Mouse (Mus musculus) C2C12 (cell line): ENCODE results near the gene Mia2.

Experiments used
- CTCF ChIP-seq: IDR thresholded peaks from one replicate; pipeline ENCODE4 v1.5.1; 2011; ENCODE audit not compliant: control insufficient read depth, insufficient read depth, insufficient read length
- MAX ChIP-seq: IDR thresholded peaks from one replicate; pipeline ENCODE4 v1.6.1; 2011; ENCODE audit warnings: mild to moderate bottlenecking, control low read depth
- MYOD1 ChIP-seq: IDR thresholded peaks from one replicate; pipeline ENCODE4 v1.6.1; 2011; ENCODE audit warnings: low read depth; ENCODE audit not compliant: control insufficient read depth, insufficient read length
- MYOG ChIP-seq: IDR thresholded peaks from one replicate; pipeline ENCODE4 v1.6.1; 2011; ENCODE audit not compliant: control insufficient read depth, insufficient read length; ENCODE audit errors: extremely low read depth
- USF1 ChIP-seq: IDR thresholded peaks from one replicate; pipeline ENCODE4 v1.6.1; 2011; ENCODE audit warnings: low read depth, mild to moderate bottlenecking, control low read depth, moderate library complexity

DNA sequence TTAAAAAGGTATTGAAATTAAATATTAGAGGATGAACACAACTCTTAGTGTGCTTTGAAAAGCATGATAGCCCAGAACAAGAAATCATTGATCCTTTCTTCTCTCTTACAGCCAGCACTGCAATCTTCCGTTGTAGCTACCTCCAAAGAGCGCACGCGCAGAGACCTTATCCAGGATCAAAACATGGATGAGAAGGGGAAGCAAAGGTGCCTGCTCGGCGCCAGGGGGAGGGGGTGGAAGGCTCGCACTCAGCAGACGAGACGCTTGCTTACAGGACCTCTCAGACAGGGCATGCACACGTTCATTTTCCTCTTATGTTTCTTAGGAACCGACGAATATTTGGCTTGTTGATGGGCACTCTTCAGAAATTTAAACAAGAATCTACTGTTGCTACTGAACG, 26.8 kb upstream of the Mia2 start:
- TF ChIP-seq CTCF, result no peak
- TF ChIP-seq USF1, result no peak
- no peak for TF ChIP-seq MAX
- no peak for TF ChIP-seq MYOG
- TF ChIP-seq MYOD1, result no peak
